Mouse (Mus musculus) cerebellum, adult 2 months (tissue): ENCODE data around the gene Il34.

Experiments
- CTCF ChIP-seq: fragments of 200-500 bp; IDR thresholded peaks from 2 replicates; pipeline ENCODE4 v1.5.1; 2011; ENCODE audit warnings: low read depth, mild to moderate bottlenecking, control low read depth, low read length, moderate library complexity, borderline replicate concordance; ENCODE audit not compliant: insufficient read depth
- POLR2A ChIP-seq: fragments of 200-500 bp; IDR thresholded peaks from 2 replicates; pipeline ENCODE4 v1.6.1; 2011; ENCODE audit warnings: low read length, control low read depth, borderline replicate concordance; ENCODE audit not compliant: insufficient read depth

GRCm38 (mm10) chr8:110720685-110721598, 84.8 kb downstream of the Il34 start, which contains the start of gene Mtss1l:
- TF ChIP-seq CTCF: no peak
- TF ChIP-seq POLR2A: peak; percentile 27
